Mouse (Mus musculus) spleen, adult 2 months (tissue): Measurements from ENCODE around the gene Rccd1.

ENCODE experiments used
- CTCF ChIP-seq: fragments of 200-500 bp; IDR thresholded peaks from 2 replicates; pipeline ENCODE4 v1.5.1; 2011; ENCODE audit warnings: mild to moderate bottlenecking, inconsistent platforms; ENCODE audit not compliant: insufficient read depth, insufficient read length, insufficient replicate concordance; ENCODE audit errors: extremely low read depth
- POLR2A ChIP-seq: fragments of 200-500 bp; IDR thresholded peaks from 2 replicates; pipeline ENCODE4 v1.6.1; 2011; ENCODE audit warnings: low read depth, low read length, inconsistent platforms

DNA sequence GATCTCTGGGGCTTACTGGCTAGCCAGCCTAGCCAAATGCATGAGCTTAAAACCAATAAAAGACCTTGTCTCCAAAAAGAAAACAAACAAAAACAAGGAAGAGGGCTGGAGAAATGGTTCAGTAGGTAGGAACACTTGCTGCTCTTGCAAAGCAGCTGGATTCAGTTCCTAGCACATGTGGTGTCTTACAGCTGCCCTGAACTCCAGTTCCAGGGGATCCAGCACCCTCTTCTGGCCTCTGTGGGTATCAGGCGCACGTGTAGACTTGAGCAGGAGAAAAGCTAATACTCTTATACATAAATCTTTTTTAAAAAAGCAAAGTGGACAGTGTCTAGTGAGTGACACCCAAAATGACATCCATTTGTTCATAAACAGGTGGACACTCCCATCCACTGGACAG is 22.7 kb downstream of the Rccd1 start:
- no peak for TF ChIP-seq CTCF
- no peak for TF ChIP-seq POLR2A
